8 mouse cellular contexts compared by ENCODE assay signal in genomic region chr9:88548614-88548945, GRCm38 (mm10). TPM values are rescaled to one million over a fixed set of nuclear protein-coding genes. Genes with fewer than 3 reads are reported as not detected.
DNase-seq lines count a peak whose midpoint lies in the region; ATAC-seq and TF ChIP-seq lines count a peak whose summit lies in the region.

No protein-coding gene starts in this region.

- TF ChIP-seq CTCF in kidney, postnatal 0 days (IDR thresholded peaks at IDR 0.05; ENCODE audit: low read depth) = no peak

- no peaks in the 10 kb centered on the region for H3K27me3 ChIP-seq in kidney, postnatal 0 days (ENCODE audit: insufficient read depth, low read length)
- H3K27me3 ChIP-seq in hindbrain, embryonic 15.5 days = no peaks in the 10 kb centered on the region
- H3K27me3 ChIP-seq in midbrain, embryonic 15.5 days (replicated peaks) = no peaks in the 10 kb centered on the region

- WGBS in kidney, postnatal 0 days = 2% methylated on average over 8 of the region's 8 CpGs
- 7% methylated on average over 8 of the region's 8 CpGs for WGBS in hindbrain, embryonic 15.5 days
- 4% methylated on average over 8 of the region's 8 CpGs for whole genome bisulfite sequencing in midbrain, embryonic 15.5 days

- peaks cover 10% of the 10 kb centered on the region; the same call in 1 of the 2 replicates for H3K4me1 ChIP-seq in kidney, postnatal 0 days (replicated peaks; ENCODE audit: insufficient read depth, low read length)
- H3K4me1 ChIP-seq in brown adipose tissue, adult 24 weeks (ENCODE audit: control insufficient read depth, insufficient read depth, insufficient read length, low read length) = peaks cover 4% of the 10 kb centered on the region; the same call in 1 of the 2 replicates
- peaks cover 34% of the 10 kb centered on the region for H3K4me1 ChIP-seq in hindbrain, embryonic 15.5 days (replicated peaks)
- H3K4me1 ChIP-seq in midbrain, embryonic 15.5 days = peaks cover 31% of the 10 kb centered on the region

- peak; percentile 49 for DNase-seq in kidney, postnatal 0 days (ENCODE audit: low spot score)
- DNase-seq in kidney, adult 11 months = no peak
- DNase-seq in gastrocnemius, postnatal 25 days = no peak
- no peak for DNase-seq in embryo, embryonic 10 days (ENCODE audit: low spot score)
- DNase-seq in adrenal gland, adult (ENCODE audit: inconsistent age in 2 of 2, low spot score in 1 of 2) = no peak

- ATAC-seq in kidney, postnatal 0 days (replicated peaks; ENCODE audit: low FRiP score, low read depth) = no peak; the same call in 1 of the 2 replicates
- ATAC-seq in hindbrain, embryonic 15.5 days (ENCODE audit: low FRiP score, low read depth) = no peak; the same call in 1 of the 2 replicates
- ATAC-seq in midbrain, embryonic 15.5 days (replicated peaks) = peak; percentile 21

- peaks cover 2% of the 10 kb centered on the region; the same call in 1 of the 2 replicates for H3K36me3 ChIP-seq in kidney, postnatal 0 days (ENCODE audit: insufficient read depth, low read length)
- H3K36me3 ChIP-seq in hindbrain, embryonic 15.5 days = peaks cover 10% of the 10 kb centered on the region
- peaks cover 7% of the 10 kb centered on the region; the same call in 1 of the 2 replicates for H3K36me3 ChIP-seq in midbrain, embryonic 15.5 days (replicated peaks)

- H3K9ac ChIP-seq in kidney, postnatal 0 days (ENCODE audit: low read depth, low read length) = peak overlapping the region; percentile 72
- H3K9ac ChIP-seq in hindbrain, embryonic 15.5 days = peak overlapping the region; percentile 84
- H3K9ac ChIP-seq in midbrain, embryonic 15.5 days = peak overlapping the region; percentile 75

- H3K4me3 ChIP-seq in kidney, postnatal 0 days (replicated peaks; ENCODE audit: low read depth, low read length) = peak overlapping the region; percentile 76
- peak overlapping the region; percentile 78 for H3K4me3 ChIP-seq in brown adipose tissue, adult 24 weeks (ENCODE audit: insufficient read depth, low read depth, low read length)
- H3K4me3 ChIP-seq in hindbrain, embryonic 15.5 days = peak overlapping the region; percentile 94
- peak overlapping the region; percentile 84 for H3K4me3 ChIP-seq in midbrain, embryonic 15.5 days

- peak overlapping the region; percentile 82; the same call in 1 of the 2 replicates for H3K27ac ChIP-seq in kidney, postnatal 0 days
- H3K27ac ChIP-seq in brown adipose tissue, adult 24 weeks (replicated peaks; ENCODE audit: low read depth, low read length) = no peak overlapping the region
- H3K27ac ChIP-seq in hindbrain, embryonic 15.5 days (replicated peaks) = peak overlapping the region; percentile 90
- H3K27ac ChIP-seq in midbrain, embryonic 15.5 days = peak overlapping the region; percentile 91

- H3K4me2 ChIP-seq in kidney, postnatal 0 days (ENCODE audit: low read length) = peak overlapping the region; percentile 64
- peak overlapping the region; percentile 70 for H3K4me2 ChIP-seq in hindbrain, embryonic 15.5 days
- H3K4me2 ChIP-seq in midbrain, embryonic 15.5 days = peak overlapping the region; percentile 56

- no peaks in the 10 kb centered on the region for H3K9me3 ChIP-seq in kidney, postnatal 0 days (replicated peaks; ENCODE audit: low read length)
- no peaks in the 10 kb centered on the region for H3K9me3 ChIP-seq in hindbrain, embryonic 15.5 days
- no peaks in the 10 kb centered on the region for H3K9me3 ChIP-seq in midbrain, embryonic 15.5 days

RNA-seq across cellular contexts. Expression of gene Zfp949, which starts 0.8 kb away (rescaled TPM):
- polyA plus RNA-seq in kidney, postnatal 0 days (2015; fragmentation: Nextera tagmentation; extraction: Ambion mirVana) = 9.0 and 9.7 TPM in 2 replicates
- 3.9 and 5.0 TPM in 2 replicates for polyA plus RNA-seq in brown adipose tissue, adult 24 weeks (2012; ENCODE audit: insufficient read depth, insufficient read length, missing spikeins)
- 17.2 and 19.8 TPM in 2 replicates for polyA plus RNA-seq in hindbrain, embryonic 15.5 days (2015; fragmentation: Nextera tagmentation; extraction: Ambion mirVana)
- polyA plus RNA-seq in midbrain, embryonic 15.5 days (2015; fragmentation: Nextera tagmentation; extraction: Ambion mirVana) = 21.2 and 22.2 TPM in 2 replicates
- 1 to 10 TPM; 6.2 to 6.5 TPM for total RNA-seq in gastrocnemius, postnatal 25 days (2021)

RNA-seq across cellular contexts. Expression of gene Trim43a, which starts 32.1 kb away (rescaled TPM):
- polyA plus RNA-seq in kidney, postnatal 0 days (2015; fragmentation: Nextera tagmentation; extraction: Ambion mirVana) = 0.15 TPM in 1 of 2 replicates, not detected in the other
- not detected in 2 replicates for polyA plus RNA-seq in brown adipose tissue, adult 24 weeks (2012; ENCODE audit: insufficient read depth, insufficient read length, missing spikeins)
- 0.14 and 0.21 TPM in 2 replicates for polyA plus RNA-seq in hindbrain, embryonic 15.5 days (2015; fragmentation: Nextera tagmentation; extraction: Ambion mirVana)
- 0.17 and 0.19 TPM in 2 replicates for polyA plus RNA-seq in midbrain, embryonic 15.5 days (2015; fragmentation: Nextera tagmentation; extraction: Ambion mirVana)
- not detected for total RNA-seq in gastrocnemius, postnatal 25 days (2021)
